Mouse (Mus musculus) v-Abl transformed pro-B cells (cell line): ENCODE measurements around the gene Sec63.

Experiments used
- in situ Hi-C, 2 experiments: fragments of 400-800 bp; cut with MboI; formaldehyde crosslinking; loops; one replicate each; pipeline ENCODE4 v1.15.1; 2025; ENCODE audit not compliant: unreplicated experiment in 2 of 2

Gene Sec63

DNA sequence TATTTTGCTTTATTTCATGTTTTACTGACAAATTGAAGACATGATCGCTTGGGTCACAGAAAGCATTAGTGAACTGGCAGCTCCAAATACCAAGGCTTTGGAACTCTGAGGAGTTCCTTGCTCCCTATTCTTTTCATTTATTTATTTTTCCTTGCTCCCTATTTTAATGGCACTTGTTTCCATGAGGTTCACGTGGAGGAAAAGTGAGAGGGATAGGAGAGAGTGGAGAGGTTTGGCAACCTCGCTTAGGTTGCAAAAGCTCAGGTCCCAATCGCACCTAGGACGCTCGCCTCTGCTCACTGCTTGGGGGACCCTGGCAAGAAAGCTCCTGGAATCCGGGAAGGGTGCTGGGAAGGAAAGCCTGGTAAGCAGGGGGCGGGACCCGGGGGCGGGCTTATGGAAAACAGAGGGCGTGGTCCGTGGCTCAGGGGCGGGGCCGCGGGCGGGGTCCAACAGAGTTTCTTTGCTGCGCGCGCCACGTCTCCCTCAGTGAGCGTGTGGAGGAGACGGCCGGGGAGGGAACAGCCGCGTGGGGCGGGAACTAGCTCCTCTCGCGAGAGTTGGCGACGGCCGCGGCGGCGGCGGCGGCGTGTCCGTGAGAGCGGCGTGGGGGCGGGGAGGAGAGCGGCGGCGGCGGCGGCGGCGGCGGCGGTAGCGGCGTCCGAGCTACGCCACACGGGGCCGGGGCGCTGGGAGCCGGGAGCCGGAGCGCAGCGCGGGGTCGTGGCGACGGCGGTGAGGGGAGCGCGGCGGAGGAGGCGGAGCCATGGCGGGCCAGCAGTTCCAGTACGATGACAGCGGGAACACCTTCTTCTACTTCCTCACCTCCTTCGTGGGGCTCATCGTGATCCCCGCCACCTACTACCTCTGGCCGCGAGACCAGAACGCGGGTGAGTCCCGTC is at the start of gene Sec63:
Sec63 (plus strand) TSS at position 498 of the 902 bp plus-strand sequence.
- in situ Hi-C loops = no loop called here

DNA sequence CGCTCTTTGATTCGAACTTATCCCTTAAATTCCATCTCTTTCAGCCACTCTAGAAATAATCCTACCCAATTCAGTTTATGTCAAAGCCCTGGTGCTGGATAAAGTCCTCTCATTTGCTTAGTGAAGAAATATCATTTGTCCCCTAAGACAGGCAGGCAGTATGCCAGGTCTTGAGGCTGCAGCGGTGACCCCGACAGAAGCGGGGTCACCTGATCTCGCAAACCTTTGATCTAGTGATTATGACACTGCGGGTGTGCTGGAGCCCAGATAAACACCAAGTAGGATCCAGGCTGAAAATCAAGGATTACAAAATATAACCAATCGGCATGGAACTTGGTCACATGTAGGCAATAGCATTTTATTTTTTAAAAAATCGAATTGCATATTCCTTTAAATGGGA is 46.6 kb upstream of the Sec63 start:
- in situ Hi-C loops = no loop called here

DNA sequence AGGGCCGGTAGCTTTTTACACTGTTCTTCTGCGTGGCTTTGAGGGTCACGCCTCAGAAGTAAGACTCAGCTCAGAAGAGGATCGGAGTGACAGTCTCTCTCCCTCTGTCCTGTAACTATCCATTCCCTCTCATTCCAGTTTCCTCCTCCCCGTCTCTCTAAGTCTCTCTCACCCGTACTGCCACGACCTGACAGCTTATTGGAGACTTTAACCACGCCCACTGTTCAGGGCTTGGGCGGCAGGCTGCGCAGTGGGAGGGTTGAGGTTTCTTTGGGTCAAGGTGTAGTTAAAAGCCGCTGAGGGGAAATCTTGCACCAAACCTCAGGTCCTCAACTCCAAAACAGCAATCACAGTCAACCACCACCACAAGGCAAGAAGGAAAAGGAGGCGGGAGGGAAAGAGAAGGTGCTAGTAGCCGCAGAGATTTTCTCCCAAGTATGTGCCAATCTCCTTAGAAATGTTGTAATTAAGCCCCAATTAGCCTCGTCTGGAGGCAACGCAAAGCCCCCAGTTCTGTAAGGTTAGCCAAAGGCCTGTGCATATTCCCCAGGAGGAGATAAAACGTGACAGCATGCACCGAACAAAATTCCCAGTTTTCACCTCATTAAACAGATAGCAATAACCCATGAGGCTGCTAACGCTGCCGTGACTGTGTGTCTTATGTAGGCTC is 45.8 kb upstream of the Sec63 start:
- in situ Hi-C loops = no loop called here

DNA sequence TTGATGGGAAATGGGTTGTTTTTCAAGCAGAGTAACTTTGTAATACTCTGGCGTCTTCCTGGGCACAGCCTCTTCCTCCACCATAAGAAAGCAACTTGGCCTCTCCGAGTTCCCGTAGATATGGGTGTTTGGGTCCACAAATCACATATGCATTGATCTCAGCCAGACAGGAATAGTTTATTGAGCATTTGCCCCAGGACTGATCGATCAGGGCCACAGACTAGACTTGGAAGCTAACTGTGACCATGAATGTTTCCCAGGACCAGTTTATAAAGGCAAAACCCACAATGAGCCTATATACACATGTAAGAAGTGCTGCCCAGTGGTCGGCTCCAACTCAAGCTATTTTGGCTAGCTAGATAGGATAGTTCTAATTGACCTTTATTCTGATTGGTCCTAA is 39.2 kb upstream of the Sec63 start:
- in situ Hi-C loops = no loop called here

DNA sequence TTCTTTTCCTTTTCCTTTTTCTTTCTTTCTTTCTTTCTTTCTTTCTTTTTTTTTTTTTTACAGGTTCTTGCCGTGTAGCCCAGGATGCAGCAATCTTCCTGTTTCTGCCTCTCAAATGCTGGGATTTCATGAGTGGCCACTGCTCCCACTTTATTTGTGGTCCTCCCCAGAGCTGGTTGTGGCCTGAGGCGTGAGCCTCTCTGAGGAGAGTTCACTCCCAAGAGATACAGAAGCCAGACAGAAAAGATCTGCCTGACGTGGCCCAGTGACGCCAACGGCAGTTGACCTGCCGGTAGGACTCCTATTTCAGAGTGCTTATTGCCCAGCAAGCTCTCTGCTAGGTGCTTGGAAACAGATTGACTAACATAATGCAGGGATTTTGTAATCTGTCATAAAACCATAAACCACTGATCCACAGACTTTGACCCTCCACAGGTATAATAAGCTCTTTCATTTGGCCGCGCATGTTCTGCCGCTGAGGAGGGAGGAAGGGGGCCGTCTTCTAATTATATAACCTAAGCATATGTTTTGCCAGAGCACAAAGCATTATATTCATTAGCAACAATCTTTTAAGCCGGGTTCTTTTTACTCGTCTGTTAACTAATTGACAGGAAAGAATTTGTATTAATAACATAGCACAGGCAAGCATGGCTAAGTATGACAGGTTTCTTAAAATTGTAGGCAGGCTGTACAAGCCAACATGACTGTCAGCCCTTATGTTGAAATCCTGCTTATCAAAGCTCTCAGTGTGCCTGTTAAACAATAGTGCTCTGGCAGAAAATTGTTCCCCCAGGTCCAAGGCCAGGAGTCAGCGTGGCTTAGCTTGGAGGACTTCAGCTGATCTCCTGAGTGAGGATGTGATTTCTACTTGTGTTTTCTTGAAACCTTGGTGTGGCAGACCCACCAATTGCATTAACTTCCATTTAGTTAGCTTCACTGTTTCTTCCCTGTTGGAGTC is 37.7 kb upstream of the Sec63 start:
- in situ Hi-C loops = no loop called here

DNA sequence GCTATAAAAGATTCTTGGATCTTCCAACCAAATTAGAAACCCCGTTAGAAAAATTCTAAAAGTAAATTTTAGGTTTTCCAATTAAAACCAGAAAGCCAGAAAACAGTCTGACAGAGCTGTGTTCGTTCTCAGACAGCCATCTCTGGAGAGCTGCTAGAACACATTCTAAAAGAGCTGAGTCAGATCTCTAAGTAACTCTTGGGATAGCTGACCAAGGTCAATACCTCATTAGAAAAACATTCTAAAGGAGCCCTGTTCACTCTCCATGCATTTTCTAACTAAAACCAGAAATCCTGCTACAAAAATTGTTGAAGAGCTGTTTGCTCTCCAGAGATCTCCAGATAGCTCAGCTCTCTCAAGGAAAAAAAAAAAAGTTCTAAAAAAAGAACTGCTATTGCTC is 31.7 kb upstream of the Sec63 start:
- in situ Hi-C loops = loop anchor here in 1 of 2 experiments (5.0 kb wide), 1 partner anchor 417 kb away; no protein-coding TSS in a partner anchor

DNA sequence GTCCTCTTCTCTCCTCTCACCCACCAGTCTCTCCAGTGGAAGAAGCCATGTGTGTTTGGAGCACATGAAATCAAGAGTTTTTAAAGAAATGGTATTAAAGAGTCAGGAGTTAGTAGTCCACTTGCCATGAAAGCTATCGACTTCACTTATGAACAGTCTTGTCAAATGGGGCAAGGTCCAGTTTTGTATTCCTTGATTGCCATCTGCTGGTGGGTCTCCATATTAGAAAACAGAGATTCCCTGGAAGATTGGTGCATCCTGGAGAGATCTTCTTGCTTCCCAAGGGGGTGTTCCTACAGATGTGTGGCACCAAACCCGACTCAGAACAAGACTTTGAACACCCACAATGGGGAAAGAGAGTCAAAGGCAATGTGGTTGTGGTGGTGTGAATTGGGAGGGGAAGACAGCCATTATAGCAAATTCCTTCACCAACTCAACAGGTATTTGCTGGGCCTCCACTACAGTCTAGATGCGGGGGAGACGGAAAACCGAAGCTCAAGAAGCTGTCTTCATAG is 26.7 kb upstream of the Sec63 start:
- in situ Hi-C loops = loop anchor here in 1 of 2 experiments (5.0 kb wide), 1 partner anchor 422 kb away; no protein-coding TSS in a partner anchor

DNA sequence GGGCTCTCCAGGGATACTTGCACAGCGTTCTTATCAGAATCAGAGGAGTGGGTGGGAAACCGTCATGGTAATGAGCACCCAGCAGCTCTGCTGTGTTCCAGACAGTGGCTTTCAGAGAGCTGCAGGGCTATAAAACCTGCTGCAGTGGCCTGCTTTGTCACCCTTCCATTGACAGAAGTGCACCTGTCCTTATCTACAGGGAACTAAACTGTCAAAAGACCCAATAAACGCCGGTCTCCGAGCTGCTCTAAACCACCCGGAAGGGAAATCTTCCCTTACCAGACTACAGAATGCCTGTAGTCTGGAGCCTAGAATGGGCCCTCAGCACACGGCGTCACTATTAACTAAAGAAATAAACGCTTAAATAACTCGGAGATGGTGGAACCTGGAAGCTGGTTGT is 9.5 kb upstream of the Sec63 start:
- in situ Hi-C loops = no loop called here

DNA sequence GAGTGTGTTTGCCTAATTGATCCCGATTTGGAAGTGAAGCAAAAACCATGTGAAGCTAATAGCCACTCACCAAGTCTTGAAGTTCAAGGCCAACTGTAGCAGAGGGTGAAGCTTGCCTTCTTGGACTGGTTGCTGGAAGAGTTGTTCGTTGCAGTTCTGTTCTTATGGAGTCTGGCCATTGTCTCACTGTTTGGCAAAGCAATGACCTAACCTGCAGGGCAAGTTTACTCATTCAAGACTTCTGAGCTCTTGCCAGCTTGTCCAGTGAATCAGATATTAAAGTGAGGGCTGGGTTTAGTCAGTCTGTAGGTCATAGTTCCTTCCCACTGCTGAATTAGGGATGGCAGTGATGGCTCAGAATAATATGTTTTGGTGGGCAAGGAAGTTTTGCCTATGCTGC is 7.0 kb upstream of the Sec63 start:
- in situ Hi-C loops = no loop called here

DNA sequence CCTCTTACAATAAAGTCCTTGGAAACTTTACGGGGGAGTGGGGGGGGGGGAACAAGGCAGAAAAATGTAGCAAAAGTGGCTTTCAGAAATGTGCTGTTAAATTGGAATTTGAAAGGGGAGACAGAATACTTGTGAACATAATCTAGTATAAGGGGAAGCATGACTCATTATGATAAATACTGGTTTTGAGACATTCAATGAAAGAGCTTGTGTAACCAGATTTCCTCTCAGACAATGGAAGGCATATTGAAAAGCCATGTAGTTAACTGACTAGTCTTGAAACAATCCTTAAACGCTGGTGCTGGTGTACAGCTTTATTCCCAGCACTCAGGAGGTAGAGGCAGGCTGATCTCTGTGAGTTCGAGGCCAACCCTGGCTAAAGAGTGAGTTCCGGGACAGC is 1.6 kb upstream of the Sec63 start:
- in situ Hi-C loops = no loop called here

DNA sequence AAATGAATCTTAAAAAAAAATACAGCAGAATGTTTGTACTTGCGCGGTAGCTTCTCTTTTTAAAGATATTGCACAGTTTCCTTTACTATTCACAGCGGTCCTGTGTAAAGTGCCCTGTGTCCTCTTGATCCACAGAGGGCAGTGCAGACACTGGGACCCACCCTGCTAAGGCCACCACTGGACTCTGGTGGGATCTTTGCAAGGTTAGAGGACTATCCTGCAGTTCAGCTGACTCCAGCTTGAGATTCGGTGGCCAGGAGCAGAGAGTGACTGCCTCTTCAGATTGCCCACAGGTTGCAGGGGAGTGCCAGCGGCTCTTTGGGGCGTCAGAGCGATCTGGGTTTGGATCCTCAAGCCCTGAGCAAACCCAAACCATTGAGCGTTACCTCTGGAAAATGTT is 967 bp upstream of the Sec63 start:
- in situ Hi-C loops = no loop called here

DNA sequence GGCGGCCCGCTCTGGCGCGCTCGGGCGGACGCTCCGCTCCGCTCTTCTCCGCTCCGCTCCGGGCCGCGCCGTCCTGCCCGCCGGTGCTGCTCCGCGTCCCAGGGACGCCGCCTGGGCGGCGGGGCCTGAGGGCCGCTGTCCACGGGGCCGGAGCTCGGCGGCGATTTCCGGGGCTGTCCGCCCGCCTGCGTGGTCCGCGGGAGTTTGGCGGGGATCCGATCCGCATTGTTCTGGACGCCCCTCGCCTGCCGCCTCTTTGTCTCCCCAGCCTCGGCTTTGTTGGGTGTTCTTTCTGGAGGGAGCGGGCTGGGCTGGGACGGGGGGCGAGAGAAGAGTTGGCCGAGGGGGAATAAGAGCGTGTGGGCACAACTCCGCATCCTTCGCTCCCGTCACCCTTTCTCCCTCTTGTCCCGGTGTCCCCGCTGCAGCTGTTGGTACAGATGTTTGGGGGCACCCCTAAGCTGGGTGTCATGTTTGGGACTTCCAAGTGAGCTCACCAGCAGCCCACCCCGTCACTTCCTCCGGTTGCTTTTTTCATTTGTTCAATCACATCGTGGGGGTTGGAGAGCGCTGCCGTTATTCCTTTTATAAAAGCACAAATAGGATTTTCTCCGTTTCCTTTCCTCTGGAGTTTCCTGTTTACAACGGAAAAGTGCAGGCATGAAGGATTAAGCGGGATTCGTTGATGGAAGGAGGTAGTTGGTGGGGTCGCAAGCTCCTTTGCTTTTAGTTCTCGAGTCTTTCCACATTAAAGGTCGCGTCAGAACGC is 789 bp downstream of the Sec63 start:
- in situ Hi-C loops = no loop called here

DNA sequence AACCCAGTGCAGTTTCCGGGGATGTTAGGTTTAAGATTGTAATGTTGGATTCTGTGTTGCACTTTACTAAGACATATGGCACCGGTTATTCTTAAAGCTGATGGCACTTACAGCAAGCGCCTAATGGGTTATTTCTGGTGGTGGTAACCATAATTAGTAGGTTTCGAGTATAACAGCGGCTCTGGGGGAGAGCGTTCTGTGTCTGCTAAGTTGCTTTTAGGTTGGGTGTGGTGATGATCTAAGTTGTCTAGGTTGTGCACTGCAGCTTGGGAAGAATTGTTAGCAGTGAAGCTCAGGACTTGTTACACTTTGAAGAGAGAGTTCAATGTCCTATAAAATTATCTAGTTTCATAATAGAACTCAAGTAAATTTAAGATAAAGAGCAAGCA is 1.4 kb downstream of the Sec63 start:
- in situ Hi-C loops = no loop called here

DNA sequence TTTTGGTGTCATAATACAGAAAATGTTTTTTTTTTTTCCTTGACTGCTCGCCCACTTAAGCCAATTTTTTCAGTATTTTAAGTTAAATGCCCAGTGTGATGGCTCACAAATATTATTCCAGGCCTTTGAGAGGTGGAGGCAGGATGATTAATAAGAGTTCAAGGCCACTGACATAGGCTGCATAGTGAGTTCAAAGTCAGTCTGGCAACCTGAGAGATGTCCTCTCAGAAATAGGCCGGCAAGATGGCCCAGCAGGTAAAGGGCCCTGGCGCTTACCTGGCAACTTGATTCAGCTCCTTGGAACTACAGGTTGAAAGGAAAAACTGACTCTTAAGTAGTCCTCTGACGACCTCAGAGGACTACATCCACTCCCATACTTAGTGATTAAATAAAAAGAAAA is 1.9 kb downstream of the Sec63 start:
- in situ Hi-C loops = no loop called here

DNA sequence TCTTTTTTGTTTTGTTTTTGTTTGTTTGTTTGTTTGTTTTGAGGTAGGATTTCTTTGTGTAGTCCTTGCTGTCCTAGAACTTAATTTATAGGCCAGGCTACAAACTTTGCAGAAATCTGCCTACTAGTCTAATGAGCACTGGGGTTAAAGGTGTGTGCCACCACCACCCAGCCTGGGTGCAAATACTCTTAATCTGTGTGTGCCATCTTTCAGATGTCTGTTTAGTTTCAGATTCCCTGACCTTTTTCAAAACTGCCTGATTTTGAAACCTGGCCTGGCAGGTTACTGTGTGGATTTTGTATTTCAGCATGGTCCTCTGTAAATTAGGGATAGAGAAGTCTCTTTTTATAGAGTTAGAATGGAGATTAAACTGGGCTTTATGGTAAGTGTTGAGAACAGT is 4.0 kb downstream of the Sec63 start:
- in situ Hi-C loops = no loop called here

DNA sequence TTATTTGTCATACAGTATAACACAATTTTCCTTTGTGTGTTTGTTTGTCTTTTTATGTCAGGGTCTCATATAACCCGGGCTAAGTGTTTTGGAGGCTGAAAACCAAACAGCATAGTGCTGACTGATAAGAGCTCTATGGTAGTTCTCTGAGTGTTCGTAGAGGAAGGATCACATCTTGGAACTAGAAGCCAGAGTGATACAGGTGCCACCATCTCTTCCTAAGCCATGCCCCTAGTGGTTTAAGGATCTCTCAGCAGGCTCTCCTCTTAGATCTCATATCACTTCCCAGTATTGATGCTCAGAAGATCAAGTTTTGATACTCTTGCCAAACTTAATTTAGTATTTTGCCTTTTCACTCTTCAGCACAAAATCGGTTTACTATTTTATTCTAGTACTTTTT is 14.2 kb downstream of the Sec63 start:
- in situ Hi-C loops = no loop called here

DNA sequence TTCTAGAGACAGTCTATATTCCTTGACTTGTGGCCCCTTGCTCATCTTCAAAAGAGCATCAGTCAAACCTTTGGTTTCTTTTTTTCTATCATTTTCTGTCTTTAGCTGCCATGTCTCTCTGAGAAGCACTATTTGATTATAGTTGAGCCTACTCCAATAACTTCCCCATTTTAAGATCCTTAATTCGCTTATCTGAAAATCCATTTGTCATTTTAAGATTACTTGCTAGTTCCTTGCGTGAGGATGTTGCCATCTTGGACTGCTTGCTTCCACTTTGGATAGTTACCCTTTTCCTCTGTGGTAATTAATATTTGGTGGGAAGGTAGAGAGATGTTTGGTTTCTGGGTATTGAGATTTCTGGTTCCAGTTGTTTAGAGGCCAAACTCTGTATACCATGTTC is 19.5 kb downstream of the Sec63 start:
- in situ Hi-C loops = no loop called here

DNA sequence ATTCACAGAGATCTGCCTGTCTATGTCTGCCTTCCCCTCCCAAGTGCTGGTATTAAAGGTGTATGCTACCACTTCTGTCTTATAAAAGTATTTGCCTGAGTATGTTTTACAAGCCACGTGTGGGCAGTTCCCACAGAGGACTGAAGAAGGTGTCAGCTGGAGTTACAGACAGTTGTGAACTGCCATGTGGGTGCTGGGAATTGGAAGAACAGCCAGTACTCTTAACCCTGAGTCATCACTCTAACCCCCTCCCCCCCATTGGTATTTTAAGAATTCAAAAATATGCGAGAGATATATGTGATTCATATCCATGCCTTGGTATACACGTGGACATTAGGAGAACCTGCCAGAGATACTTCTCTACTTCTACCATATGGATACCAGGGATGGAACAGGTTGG is 20.4 kb downstream of the Sec63 start:
- in situ Hi-C loops = no loop called here

DNA sequence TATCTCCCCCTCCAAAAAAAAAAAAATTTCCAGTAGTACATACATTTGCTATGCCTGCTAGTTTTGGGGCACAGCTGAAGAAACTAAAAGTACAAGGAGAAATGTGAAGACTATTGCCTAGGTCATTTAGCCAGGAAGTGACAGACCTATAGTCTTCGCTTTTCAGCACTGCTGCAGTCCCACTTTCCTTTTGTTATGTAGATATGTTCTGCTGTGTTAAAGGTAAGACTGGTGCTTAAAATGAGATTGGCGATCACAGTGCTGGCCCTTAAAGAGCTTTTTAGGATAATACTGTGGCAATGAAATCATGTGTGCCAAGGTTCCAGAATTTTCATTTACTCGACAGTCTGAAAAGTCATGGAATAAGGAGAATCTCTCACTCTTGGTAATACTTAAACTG is 39.6 kb downstream of the Sec63 start:
- in situ Hi-C loops = no loop called here

DNA sequence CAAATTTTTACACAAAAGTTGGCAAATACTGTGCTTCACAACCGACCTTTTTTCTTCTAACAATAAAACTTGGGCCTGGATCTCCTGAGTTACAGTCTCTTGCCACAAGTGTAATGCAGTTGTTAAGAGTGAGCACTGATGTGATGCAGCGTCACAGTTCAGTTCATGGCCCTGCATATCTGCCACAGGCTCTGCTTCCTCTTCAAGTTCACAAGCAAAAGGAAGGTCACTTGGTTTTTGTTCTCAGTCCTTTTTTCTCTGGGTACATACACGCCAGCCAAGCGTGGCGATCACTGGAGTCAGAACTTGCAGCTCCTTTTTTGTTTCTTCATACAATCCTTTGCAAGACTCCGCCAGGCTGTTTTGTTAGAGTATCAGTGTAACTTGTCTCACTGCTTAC is 64.6 kb downstream of the Sec63 start:
- in situ Hi-C loops = no loop called here
